Mouse (Mus musculus): ENCODE measurements around the gene Ogg1.

GRCm38 (mm10) chr6:113308141-113308540, 18.6 kb upstream of the Ogg1 start:
- TF ChIP-seq CTCF (conservative IDR thresholded peaks at IDR 0.05; ENCODE audit: low read length) = no peak
- no peak for TF ChIP-seq NANOG (IDR thresholded peaks at IDR 0.05; ENCODE audit: borderline replicate concordance, low read length)
- no peak for TF ChIP-seq POU5F1 (IDR thresholded peaks at IDR 0.05; ENCODE audit: borderline replicate concordance, low read length)

Data from E14TG2a.4 (cell line).